Mouse (Mus musculus) yolk sac, embryonic 10.5 days (tissue): ENCODE measurements around the gene Lpp.

ENCODE experiments used
- DNase-seq: peaks from one replicate; pipeline ENCODE4 v3.0.0-alpha.2; 2017; ENCODE audit warnings: low spot score

Lpp gene

DNA sequence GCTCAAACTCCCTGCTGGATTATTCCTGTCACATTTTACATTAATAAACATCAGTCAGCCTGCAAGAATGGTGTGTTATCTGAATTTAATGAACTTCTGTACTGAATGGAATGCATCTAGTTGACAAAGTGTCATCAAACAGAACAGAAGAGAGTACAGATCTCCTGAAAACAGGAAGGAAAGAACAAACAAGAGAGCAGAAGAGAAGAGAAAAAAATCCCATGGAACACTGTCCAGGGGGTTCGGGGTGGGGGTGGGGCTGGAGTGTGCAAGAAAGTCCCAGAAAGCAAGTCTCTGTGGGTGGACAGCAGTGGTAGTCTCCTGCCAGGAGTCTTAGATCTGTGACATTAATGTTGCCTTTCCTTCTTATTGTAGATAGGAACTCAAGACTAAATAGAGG lies 412.8 kb downstream of the Lpp start:
- DNase-seq, result no peak

DNA sequence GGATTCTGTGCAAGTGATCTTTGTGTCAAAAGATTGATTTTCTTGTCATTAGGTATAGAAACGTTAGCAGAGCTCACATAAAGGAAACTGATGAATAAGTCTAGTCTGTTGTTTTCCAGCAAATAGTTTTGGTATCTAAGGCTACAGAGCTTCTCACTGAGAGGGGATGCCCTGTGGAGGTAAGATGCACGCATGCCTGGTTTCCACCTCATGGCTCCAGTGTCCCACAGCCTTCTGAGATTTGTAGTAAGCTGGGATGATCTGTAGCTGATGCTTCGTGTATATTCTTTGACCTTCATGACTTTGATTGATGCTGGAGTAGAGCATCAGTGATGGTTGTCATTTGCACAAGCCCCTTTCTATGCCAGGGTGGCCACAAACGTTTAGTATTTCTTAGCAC lies 414.3 kb downstream of the Lpp start:
- DNase-seq, result no peak

DNA sequence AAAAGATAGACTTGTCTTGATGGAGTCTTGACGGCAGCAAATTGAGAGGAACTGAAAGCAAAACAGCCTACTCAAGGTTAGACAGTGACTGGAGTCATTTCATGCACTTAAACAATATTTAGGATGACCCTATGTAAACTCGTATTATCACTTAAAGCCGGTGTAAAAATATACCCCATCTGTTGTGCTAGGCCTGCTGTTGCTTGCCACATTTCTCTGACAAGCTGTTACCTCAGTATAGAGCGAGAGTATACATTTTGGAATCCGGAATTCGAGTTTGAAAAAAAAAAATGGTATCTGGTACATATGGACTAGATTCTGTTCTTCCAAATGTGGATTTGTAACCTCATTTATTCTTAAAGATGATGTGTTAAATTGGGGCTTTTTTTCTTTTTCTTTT lies 416.5 kb downstream of the Lpp start:
- no peak for DNase-seq

DNA sequence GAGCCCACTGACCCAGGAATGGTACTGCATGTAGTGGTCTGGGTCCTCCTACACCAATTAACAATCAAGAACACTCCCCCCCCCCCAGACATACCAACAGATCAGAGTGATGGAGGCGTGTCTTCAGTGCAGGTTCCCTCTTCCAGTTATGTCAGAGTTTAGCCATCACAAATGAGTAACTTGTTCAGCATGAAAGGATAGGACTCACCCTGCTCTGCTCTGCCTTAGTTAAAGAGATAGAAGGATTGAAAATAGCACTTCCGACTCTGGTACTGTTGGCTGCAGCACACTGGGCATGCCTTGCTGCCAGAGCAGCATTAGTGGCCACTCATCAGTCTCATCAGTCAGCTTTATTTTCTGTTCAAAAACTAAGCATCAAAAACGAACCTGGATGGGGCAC lies 423.3 kb downstream of the Lpp start:
- no peak for DNase-seq

DNA sequence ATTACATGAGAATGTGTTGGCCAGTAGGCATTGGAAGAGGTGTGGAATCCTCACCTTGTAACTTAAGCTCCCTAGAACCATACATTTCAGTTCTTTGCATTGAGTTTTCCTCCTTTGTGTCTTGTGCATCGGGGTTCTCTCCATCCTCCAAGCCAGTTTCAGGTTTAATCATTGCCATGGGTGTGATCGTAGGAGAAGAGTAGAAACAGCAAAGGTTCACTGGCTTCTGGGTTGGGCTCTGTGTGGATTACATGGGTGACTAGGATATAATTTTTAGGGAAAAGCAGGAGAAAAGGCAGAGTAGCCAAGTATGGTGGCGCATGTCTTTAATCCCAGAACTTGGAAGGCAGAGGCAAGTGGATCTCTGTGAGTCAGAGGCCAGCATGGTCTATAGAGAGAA lies 424.1 kb downstream of the Lpp start:
- no peak for DNase-seq

DNA sequence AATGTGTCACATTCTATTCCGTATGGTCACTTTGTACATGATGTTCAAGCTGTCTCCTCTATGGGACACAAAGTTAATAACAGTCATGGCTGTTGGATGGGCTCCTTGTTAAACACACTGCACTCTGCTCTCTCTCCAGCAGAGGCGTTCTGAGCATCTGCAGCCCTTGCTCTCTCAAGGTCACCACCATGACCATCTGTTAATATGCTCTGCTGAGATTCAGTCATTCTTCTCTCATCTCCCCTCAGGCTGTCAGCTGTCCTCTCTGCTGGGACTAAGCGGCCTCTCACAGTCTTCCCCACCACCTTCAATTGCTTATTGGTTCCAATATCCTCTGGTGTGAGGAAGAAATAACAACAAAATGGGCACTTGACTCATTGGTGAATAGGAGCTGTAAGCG lies 425.8 kb downstream of the Lpp start:
- DNase-seq, result no peak

DNA sequence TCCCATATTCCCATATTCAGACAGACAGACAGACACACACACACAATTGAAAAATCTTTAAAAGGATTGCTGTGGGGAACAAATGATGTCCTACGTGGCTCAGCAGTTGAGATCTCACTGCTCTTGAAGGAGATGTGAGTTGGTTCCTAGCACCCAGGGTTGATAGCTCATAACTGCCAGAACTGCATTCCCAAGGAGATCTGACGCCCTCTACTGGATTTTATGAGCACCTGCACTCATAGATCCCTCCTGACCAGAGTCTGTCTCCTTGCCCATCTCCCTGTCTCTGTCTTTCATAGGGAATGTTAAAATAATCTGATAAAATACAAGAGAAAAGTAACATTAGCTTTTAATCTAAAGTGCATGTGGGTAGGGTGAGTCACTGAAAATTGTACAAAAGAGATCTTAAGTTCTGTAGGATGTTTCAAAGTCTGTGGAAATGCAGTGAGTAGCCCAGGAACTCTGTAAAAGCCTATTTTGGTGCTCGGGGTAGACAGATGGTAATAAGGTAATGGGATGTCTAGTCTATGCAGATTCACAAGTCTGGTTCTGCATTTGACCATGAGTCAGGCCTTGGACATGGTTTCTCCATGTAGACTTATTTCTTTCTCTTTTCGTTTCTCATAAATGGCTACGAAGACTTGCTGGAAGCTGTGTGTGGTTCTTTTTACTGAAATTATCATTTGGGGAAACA lies 429.0 kb downstream of the Lpp start:
- DNase-seq, result no peak

DNA sequence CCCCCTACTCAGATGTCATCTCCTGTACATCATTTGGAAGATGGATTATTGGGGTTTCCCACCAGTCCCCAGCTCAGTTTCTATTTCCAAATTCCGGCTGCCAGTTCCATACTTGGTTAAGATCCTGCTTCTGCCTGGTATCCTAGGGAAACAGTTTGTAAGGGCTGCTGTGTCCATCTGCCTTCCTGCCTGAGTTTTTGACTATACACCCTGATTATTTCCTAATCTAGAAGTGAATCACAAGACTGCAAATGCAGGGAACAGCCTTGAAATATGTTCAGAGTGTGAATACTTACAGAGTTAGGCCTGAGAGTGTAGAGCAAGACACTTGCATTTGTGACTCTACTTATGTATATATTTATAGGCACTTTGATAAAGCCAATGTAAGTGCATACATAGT lies 429.6 kb downstream of the Lpp start:
- DNase-seq, result no peak

DNA sequence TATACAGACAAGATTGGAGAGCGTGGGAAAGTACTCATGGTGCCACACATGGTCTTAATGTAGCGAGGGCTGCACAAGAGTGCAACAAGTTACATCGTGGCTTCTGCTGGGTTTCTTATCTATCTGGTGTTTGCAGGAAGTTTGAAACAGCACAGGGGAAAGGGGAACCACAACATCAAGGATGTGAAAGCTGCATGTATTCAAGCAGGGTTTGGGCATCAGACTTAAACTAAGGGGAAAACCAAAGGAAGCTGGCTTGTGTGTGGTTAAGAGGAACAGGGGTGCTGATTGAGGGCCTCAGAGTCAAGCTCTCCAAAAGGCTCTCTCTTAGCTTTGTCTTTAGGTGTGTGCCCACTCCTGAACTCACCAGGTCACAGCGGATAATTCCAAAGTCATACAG lies 433.1 kb downstream of the Lpp start:
- no peak for DNase-seq

DNA sequence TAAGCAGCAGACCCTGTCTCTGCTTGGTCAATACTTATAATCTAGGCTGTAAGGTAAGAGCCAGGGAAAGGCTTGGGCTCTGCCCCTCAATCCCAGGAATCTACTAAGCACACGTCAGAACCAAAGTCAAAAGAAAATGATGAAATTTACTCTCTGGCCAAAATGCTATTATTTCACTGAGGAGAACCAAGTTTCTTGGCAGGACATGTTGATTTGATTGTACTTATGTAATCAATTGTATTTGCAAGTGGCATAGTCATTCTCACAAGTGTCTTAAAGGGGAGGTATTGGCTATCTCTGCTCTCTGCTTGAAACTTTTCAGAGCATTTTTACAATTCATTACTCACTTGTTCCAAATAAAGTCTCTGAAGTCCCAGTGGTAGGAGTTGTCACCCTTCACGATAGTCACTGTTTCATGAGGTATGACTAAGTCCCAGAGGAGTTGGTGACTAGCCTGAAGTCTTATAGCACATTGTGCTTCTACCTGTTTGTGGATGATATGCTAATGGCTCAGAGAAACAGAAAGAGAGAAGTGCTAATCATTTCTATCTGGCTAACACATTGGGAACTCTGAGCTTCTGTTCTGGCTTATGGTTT lies 435.0 kb downstream of the Lpp start:
- no peak for DNase-seq

DNA sequence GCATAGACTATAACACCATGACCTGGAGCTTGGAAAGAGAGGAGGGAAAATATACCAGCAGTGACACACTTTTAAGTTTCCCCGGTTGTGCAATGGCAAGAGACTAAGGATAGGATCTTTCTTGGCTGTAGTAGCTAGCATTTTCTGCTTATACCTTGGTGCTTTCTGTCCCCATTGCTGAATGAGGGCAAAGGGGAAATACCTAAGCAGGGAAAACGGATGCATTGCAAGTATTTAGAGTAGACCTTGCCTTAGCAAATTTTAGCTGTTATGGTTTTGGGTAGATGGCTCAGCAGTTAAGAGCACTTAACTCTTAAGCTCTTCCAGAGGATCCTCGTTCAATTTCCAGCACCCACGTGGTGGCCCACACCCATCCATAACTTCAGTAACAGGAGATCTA lies 436.6 kb downstream of the Lpp start:
- DNase-seq, result no peak

DNA sequence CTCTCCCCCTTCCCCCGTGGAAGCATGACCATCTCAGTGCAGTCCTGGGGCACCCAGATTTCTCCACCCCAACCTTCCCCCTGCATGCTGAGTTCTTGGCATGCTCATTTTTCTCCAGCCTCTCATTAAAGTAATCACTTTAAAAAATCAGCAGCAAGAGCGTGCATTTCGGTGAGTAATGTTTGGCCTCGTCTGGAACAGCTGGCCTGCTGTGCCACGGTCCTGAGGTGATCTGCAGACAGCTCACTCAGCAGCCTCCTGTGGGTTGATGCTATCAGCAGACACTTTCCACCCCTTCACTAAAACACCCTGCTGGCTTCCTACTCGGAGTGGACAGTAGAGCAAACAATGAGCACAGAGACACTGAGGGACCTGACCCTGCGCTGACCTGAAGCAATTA lies 437.6 kb downstream of the Lpp start:
- DNase-seq, result no peak

DNA sequence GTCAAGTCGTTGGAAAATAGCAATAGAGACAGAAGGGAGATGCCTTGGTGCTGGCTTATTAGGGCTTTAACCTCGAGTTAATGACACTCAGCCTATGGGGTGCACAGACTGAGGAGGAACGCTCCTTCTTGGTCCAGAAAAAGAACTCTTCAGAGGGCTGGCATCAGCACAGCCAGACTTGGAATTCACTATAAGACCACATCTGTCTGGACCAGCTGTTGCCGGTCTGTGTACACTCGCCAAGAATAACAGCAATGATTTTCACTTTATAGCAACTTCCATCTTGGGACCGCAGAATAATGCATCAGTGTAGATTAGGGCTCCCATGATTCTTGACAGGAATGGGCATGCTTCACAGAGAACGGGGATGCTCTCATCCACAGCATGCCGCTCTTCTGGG lies 439.9 kb downstream of the Lpp start:
- no peak for DNase-seq

DNA sequence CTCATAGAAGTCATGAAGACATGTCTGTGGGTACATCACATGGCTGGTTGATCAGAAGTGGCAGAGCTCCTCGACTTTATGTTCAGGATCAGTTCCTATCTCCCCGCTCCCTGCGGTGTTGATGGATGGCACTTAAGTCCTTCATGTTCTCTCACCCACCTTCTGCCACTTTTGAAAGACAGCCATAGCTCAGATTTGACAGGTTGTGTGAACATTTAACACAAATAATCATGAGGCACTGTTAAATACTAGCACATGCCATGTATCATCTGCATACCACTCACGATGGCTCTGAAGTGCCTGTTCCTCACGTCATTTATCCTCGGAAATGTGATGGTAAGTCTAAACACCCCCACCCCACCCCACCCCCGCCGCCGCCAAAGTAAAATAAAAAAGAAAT lies 441.2 kb downstream of the Lpp start:
- no peak for DNase-seq

DNA sequence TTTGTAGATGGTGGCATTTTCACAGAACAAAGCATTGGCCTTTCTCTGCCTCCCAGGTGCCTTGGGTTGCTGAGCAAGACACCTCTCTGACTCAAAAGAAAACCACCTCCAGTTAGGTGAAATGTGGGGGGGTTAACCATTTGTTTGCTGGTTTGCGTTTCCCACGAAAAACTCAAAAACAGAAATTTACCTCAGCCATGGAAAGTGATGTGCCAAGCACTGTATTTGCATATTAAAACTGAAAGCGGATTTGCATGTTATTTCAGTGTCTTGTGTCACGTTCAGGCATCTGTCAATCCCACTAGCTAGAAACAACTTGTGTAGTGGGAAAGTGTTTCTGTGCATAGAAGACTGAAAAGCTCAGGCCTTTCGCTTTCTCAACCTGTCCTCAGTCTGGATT lies 443.2 kb downstream of the Lpp start:
- DNase-seq, result no peak

DNA sequence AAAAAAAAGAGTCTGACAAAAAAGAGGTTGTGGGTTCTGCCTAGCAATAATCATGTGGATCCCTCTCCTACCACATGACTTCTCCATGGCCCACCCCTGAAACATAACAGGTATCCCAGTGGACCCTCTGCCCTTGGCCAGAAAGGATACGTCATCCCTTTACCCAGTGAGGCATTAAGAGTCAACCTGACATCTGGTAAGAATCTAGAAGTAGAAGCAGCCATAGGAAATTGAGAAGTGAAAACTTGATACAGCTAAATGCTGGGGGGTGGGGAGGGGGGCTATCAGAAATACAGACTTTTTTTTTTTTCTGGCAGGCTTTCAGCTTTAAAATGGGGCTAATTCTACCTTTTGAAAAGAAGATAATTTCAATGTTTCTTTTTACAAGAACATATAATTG lies 445.7 kb downstream of the Lpp start:
- DNase-seq, result no peak

DNA sequence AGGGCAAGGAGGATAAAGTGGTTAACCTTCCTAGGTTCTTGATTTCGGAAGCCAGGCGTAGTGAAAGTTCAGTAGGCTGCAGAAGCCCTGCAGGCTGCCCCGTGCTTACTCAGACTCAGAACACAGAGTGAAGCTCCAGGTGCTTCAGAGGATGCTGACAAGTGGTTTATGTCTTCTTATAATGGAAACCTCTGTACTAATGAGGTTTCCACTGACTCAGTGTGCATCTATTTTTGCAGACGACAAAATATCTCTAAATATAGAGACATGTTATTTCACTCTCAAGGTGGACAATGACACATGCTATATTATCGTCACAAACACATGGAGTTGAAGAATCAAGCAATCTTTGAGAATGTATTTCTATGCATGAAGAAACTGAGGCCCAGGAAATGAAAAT lies 446.8 kb downstream of the Lpp start:
- DNase-seq, result no peak

DNA sequence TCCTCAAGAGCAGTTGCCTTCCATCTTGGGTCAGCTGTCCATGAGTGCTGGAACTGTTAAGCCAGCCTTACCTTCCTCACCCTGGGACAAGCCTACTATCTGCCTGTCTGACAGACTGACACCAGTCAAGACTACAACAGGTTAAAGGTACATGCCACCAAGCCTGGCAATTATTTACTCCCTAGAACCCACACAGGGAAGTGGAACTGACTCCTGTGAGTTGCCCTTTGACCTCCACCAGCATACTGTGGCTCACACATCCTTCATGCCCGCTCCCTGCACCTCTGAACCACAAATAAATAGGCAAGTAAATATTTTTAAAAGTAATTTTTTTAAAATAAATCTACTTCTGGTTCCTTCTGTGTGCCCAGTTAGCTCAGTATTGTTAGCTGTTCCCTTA lies 452.8 kb downstream of the Lpp start:
- peak; percentile 44 for DNase-seq

DNA sequence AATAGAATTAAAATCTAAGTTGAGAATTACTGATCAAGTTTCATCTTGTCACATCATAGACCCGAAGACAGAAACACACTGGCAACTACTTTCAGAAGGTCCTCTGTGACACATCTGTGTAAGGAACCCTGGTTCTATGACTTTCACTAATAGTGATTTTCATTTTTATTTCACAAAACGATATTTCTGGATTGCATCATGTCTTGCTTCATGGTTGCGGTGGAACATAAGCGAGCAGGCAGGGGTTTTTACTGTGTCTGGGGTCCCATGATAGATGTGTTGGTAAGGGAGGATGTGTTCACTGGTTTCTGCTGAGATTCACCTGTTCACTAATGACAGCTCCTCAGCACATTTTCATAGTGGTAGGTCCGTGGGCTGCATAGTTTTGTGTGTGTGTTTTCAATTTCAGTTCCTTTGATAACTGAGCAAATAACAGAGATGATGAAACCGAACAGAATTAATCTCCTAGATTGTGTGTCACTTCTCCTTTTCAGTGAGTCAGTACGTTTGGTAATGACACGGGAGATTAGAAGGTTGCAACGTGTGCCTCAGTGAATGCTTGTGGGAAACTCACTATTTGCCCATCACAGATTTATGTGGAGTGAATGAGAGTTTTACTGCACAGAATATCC lies 466.3 kb downstream of the Lpp start:
- no peak for DNase-seq

DNA sequence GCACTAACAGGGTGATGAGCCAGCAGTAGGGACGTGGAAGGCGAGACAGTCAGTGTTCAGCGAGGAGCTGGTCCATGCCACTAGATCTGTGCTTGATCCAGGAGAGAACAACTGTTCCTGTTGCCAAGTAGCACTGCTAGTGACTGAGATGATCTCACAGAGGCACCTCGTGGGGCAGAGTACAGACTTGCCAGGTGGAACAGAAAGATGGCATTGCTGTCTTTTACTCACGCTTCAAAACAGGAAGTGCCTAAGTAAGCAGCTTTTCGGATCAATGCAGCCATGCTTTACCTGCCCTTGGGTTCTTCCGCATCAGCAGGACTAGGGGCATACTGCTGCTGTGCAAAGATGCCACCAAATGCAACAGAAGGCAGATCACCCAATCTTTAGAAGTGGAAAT lies 467.1 kb downstream of the Lpp start:
- DNase-seq, result no peak

DNA sequence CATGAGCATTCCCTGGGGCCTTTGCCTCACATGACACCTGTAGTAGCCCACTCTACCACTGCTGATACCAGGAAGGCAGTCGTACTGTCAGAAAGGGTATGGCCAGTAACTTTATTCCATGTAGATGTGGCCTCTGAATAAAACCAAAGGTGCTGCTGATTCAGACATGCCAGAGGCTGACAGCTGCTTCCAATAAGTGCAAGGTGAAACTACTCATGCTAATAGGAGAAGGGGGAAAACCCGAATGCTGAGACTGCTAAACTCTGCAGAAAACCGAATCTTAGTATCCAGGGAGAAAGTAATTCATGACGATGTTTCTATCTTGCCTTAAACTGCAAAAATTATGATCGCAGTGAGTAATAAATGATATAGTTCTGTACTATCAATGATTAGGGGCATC lies 468.1 kb downstream of the Lpp start:
- no peak for DNase-seq

DNA sequence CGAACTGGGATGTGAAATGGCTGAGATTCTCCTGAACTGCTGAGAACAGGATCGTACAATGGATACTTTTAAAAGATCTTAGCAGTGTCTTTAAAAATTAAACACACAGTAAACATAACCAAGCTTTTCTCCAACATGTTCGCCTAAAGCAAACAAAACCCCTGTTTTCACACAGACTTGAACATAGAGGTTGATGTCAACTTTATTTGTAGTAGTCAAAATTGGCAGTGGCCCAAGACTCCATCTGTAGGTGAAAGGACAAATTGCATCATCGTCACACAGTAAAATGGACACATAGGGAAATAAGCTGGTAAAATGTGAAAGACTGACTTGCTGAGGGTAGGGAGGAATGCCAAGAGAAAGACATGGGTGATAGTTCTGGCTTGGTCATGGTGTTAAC lies 480.9 kb downstream of the Lpp start:
- peak; percentile 57 for DNase-seq

DNA sequence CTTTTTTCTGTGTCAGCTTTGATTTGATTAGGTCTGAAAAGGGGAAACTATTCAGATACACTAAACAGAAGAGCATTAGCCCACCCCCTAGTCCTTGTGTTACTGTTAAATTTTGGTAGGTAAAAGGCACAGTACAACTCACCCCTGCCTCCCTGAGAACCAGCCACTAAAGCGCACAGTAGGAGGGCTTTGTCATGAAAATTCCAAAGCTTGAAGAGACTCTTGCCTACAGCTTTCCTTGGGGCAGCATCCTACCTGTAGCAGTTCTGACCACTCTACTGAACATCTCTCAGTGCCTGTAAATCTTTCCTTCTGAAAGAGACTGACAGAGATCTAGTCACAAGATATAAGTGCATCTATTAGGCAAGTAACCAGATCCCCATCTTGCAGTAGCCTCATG lies 482.4 kb downstream of the Lpp start:
- DNase-seq, result no peak

DNA sequence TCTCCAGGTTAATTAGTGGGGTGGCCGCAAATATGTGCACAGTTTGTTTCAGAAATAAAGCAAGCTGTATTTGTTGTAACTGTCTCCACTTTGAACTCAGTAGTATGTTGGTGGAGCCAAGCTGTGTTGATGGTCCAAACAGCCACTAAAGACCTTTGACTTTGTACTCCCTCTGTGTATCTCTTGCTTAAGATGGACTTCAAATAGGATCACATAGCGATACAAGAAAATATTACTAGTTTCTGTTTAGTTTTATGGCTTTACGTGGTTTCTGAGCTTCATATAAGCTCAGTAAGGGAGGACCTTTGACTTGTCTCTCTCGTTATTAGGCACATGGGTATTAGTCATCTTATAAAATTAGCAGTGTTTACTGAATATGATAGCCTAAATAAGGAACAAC lies 485.7 kb downstream of the Lpp start:
- DNase-seq, result no peak
